Mouse (Mus musculus) heart, adult 10 weeks (tissue): ENCODE results near the gene Col3a1. TPM values are rescaled to one million over a fixed set of nuclear protein-coding genes. Genes with fewer than 3 reads are reported as not detected.

Source experiments
- polyA plus RNA-seq: library from polyadenylated mRNA; stranded (reverse); fragments of 350-450 nt; fragmentation: Illumina TruSeq; extraction: RNeasy Lipid Tissue Mini Kit (QIAGEN cat#74804); gene quantifications from one replicate; pipeline ENCODE4 v1.2.3, GENCODE M21; 2014; ENCODE audit warnings: low read depth, low replicate concordance

Col3a1 gene
- 123 TPM for polyA plus RNA-seq

GRCm38 (mm10) chr1:45311388-45311787 lies at the start of gene Col3a1:
Gene Col3a1, plus strand, starts transcription at chr1:45311538.

Other genes with a start within 250 kb of the Col3a1 start
- gene Col5a2, start 191.7 kb downstream of the Col3a1 start, polyA plus RNA-seq: 16.0 TPM